Comparison of ENCODE assay signal across 8 mouse cellular contexts in the genomic region with DNA sequence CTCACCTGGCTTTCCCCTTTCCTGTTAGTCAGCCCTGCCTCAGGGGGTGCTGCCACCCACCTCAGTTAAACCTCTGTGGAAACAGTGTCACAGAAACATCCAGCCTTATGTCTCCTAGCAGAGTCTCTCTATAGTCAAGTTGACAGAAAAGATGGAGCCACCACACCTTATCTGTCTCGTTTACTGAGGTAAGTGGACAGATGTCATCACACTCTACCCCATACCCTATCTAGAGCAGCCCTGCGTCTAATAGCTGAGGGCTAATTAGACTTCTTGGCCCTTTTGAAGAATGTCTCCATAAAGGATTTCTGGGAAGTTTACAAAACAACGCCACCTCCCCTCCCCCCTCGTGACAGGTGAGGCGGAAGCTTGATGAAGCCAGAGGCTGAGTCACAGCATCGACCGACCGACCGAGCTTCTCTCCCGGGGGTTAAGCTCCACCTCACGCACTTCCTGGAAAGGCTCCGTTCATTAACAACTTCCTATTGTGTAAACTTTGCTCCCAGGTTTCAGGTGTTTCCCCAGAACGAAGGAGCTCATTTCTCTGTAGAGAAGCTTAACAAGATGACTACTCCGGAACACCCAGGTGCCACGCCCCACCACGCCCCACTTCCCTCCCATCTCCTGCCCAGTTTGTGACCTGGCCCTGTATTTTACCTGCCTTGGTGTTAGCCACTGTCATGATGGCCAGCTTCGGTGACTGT.
DNase-seq lines count a peak whose midpoint lies in the region; ATAC-seq lines count a peak whose summit lies in the region.

No protein-coding gene starts in this region.

- peaks cover 45% of the 10 kb centered on the region for H3K4me1 ChIP-seq in liver, embryonic 13.5 days (replicated peaks)

- H3K27me3 ChIP-seq in liver, embryonic 13.5 days = peaks cover 10% of the 10 kb centered on the region; the same call in 1 of the 2 replicates

- H3K4me3 ChIP-seq in liver, embryonic 13.5 days (replicated peaks) = peak overlapping the region; percentile 46

- no peaks in the 10 kb centered on the region for H3K36me3 ChIP-seq in liver, embryonic 13.5 days

- peak; percentile 84 for ATAC-seq in erythroblast, adult 5-6 weeks (replicated peaks; ENCODE audit: low FRiP score, poor library complexity, severe bottlenecking)
- peak; percentile 79 for ATAC-seq in liver, embryonic 13.5 days (ENCODE audit: low read depth)

- peak overlapping the region; percentile 61 for H3K27ac ChIP-seq in liver, embryonic 13.5 days

- H3K4me2 ChIP-seq in liver, embryonic 13.5 days = peak overlapping the region; percentile 70

- WGBS in liver, embryonic 13.5 days (ENCODE audit: insufficient replicate concordance) = 5% methylated on average over 17 of the region's 17 CpGs

- no peaks in the 10 kb centered on the region for H3K9me3 ChIP-seq in liver, embryonic 13.5 days (replicated peaks)

- DNase-seq in urinary bladder, adult 18-20 months (ENCODE audit: low spot score in 2 of 2) = peak; percentile 33 to 39
- no peak for DNase-seq in urinary bladder, adult 2 months (ENCODE audit: low spot score)
- DNase-seq in liver, embryonic 13.5 days = no peak
- DNase-seq in spleen, postnatal 10 days (ENCODE audit: low spot score in 2 of 2) = peak; percentile 33 to 73
- DNase-seq in layer of hippocampus, adult 11-12 months (ENCODE audit: low spot score) = no peak
- no peak for DNase-seq in ovary, postnatal 36 days (ENCODE audit: low spot score)
- DNase-seq in embryo, embryonic 10 days (ENCODE audit: low spot score) = no peak

- peak overlapping the region; percentile 57 for H3K9ac ChIP-seq in liver, embryonic 13.5 days

Comparison
In these comparisons a context has a peak if more than half of its experiments do, and no peak if none do; other contexts are left out.
1. DNase-seq: peak in urinary bladder, adult 18-20 months (2 of 2) and spleen, postnatal 10 days (2 of 2); none in urinary bladder, adult 2 months (single experiment), liver, embryonic 13.5 days (single experiment), layer of hippocampus, adult 11-12 months (single experiment), ovary, postnatal 36 days (single experiment) and embryo, embryonic 10 days (single experiment).